Mouse (Mus musculus) liver, embryonic 12.5 days (tissue): Measurements from ENCODE around the gene Pfn5. TPM values are rescaled to one million over a fixed set of nuclear protein-coding genes. Genes with fewer than 3 reads are reported as not detected.
"Not testable (repeated sequence)": the region's sequence is repeated elsewhere in the genome, so short reads cannot be mapped to it uniquely, and the experiment has no call there.

ENCODE experiments used
- ATAC-seq: fragments of 200-750 bp; cut with Nextera tagmentation; 2 replicates; pipeline ENCODE4 v1.8.0; 2017; ENCODE audit warnings: moderate number of reproducible peaks, mild to moderate bottlenecking, moderate library complexity
- H3K27ac ChIP-seq: fragments of 300-500 bp; sonication (generic); 2 replicates; pipeline ENCODE4 v1.5.1; 2016; ENCODE audit warnings: mild to moderate bottlenecking
- H3K27me3 ChIP-seq: fragments of 300-500 bp; sonication (generic); replicated peaks from 2 replicates; pipeline ENCODE4 v1.6.1; 2016; ENCODE audit warnings: mild to moderate bottlenecking, moderate library complexity
- H3K36me3 ChIP-seq: fragments of 300-500 bp; sonication (generic); 2 replicates; pipeline ENCODE4 v1.6.1; 2016; ENCODE audit warnings: mild to moderate bottlenecking, moderate library complexity
- H3K4me1 ChIP-seq: fragments of 300-500 bp; sonication (generic); 2 replicates; pipeline ENCODE4 v1.6.1; 2016
- H3K4me2 ChIP-seq: fragments of 300-500 bp; sonication (generic); 2 replicates; pipeline ENCODE4 v1.6.1; 2016; ENCODE audit warnings: mild to moderate bottlenecking, moderate library complexity
- H3K4me3 ChIP-seq: fragments of 300-500 bp; sonication (generic); 2 replicates; pipeline ENCODE4 v1.5.1; 2016; ENCODE audit warnings: mild to moderate bottlenecking, moderate library complexity
- H3K9ac ChIP-seq: fragments of 300-500 bp; sonication (generic); 2 replicates; pipeline ENCODE4 v1.6.1; 2016; ENCODE audit warnings: mild to moderate bottlenecking, moderate library complexity
- H3K9me3 ChIP-seq: fragments of 300-500 bp; sonication (generic); replicated peaks from 2 replicates; pipeline ENCODE4 v1.6.1; 2016; ENCODE audit warnings: mild to moderate bottlenecking, moderate library complexity
- WGBS: fragments of 180-500 bp; shearing (Covaris S2); methylation state at CpG from one replicate; pipeline ENCODE4 v1.1.7; 2016; ENCODE audit not compliant: insufficient replicate concordance; 5-methylcytosine and 5-hydroxymethylcytosine counted together
- polyA plus RNA-seq: library from polyadenylated mRNA; unstranded; fragments of >200 nt; fragmentation: Nextera tagmentation; extraction: Ambion mirVana; gene quantifications from 2 replicates; pipeline ENCODE4 v1.2.1, GENCODE M21; 2016

Pfn5 gene
- polyA plus RNA-seq = not detected in 2 replicates

- WGBS = 72% methylated on average over 2 of the region's 2 CpGs
- Histone ChIP-seq H3K4me1 (no peaks in the 10 kb centered on the region), H3K27me3 (no peaks in the 10 kb centered on the region), H3K4me2 (no peak within 1 kb of the TSS), H3K36me3 (no peaks in the 10 kb centered on the region), H3K9me3 (no peaks in the 10 kb centered on the region), H3K9ac (no peak within 1 kb of the TSS), H3K27ac (no peak within 1 kb of the TSS), H3K4me3 (no peak within 1 kb of the TSS)
- ATAC-seq = no peak
These were observed at the start of gene Pfn5, which contains the start of gene Asb12 for GRCm38 (mm10) chrX:95557887-95558286. Gene Pfn5 (plus strand): TSS chrX:95558104. Gene Asb12 (minus strand): TSS chrX:95557987.

- Histone ChIP-seq H3K27me3 (no peaks in the 10 kb centered on the region), H3K4me2 (no peak overlapping the region), H3K4me3 (no peak overlapping the region), H3K36me3 (no peaks in the 10 kb centered on the region), H3K9ac (no peak overlapping the region), H3K27ac (no peak overlapping the region), H3K4me1 (no peaks in the 10 kb centered on the region), H3K9me3 (no peaks in the 10 kb centered on the region)
- ATAC-seq = no peak
These were observed 34.0 kb upstream of the Pfn5 start for GRCm38 (mm10) chrX:95523883-95524282.

GRCm38 (mm10) chrX:95525166-95525565 is 32.7 kb upstream of the Pfn5 start:
- Histone ChIP-seq H3K4me1 (no peaks in the 10 kb centered on the region), H3K27me3 (no peaks in the 10 kb centered on the region)
- 31% methylated on average over 2 of the region's 2 CpGs for WGBS

GRCm38 (mm10) chrX:95535493-95535892 is 22.4 kb upstream of the Pfn5 start:
- H3K4me3 ChIP-seq, H3K9ac ChIP-seq, H3K27ac ChIP-seq, H3K27me3 ChIP-seq, H3K4me2 ChIP-seq, H3K4me1 ChIP-seq, H3K36me3 ChIP-seq, H3K9me3 ChIP-seq, ATAC-seq: not testable (repeated sequence)
- WGBS = 64% methylated on average over 2 of the region's 2 CpGs

More at GRCm38 (mm10) chrX:95525166-95525565, 32.7 kb upstream of the Pfn5 start:
- Histone ChIP-seq H3K4me2 (no peak overlapping the region), H3K9ac (no peak overlapping the region), H3K36me3 (no peaks in the 10 kb centered on the region), H3K4me3 (no peak overlapping the region), H3K27ac (no peak overlapping the region), H3K9me3 (no peaks in the 10 kb centered on the region)
- no peak for ATAC-seq

GRCm38 (mm10) chrX:95554321-95554720 is 3.6 kb upstream of the Pfn5 start:
- Histone ChIP-seq H3K4me3 (no peak overlapping the region), H3K27ac (no peak overlapping the region), H3K36me3 (no peaks in the 10 kb centered on the region), H3K9ac (no peak overlapping the region), H3K27me3 (no peaks in the 10 kb centered on the region), H3K4me1 (no peaks in the 10 kb centered on the region), H3K4me2 (no peak overlapping the region), H3K9me3 (no peaks in the 10 kb centered on the region)
- 66% methylated on average over 4 of the region's 4 CpGs for WGBS
- ATAC-seq = no peak

GRCm38 (mm10) chrX:95600609-95601008 is 42.7 kb downstream of the Pfn5 start:
- H3K27me3 ChIP-seq = no peaks in the 10 kb centered on the region
- 51% methylated on average over 5 of the region's 5 CpGs for WGBS
- ATAC-seq = no peak

More at GRCm38 (mm10) chrX:95600609-95601008, 42.7 kb downstream of the Pfn5 start:
- no peaks in the 10 kb centered on the region for H3K9me3 ChIP-seq
- H3K27ac ChIP-seq = no peak overlapping the region
- H3K4me2 ChIP-seq = no peak overlapping the region
- no peak overlapping the region for H3K4me3 ChIP-seq
- H3K36me3 ChIP-seq = no peaks in the 10 kb centered on the region
- H3K4me1 ChIP-seq = no peaks in the 10 kb centered on the region
- no peak overlapping the region for H3K9ac ChIP-seq

Other genes with a start within 250 kb of the Pfn5 start
- gene Amer1, start 113.2 kb upstream of the Pfn5 start, polyA plus RNA-seq = 3.5 and 3.6 TPM in 2 replicates
- 0.11 TPM in 1 of 2 replicates, not detected in the other for gene Asb12, start 117 bp upstream of the Pfn5 start, polyA plus RNA-seq
- 3.5 and 3.8 TPM in 2 replicates for gene Zc4h2, start 100.4 kb downstream of the Pfn5 start, polyA plus RNA-seq
- gene Zc3h12b, start 153.6 kb downstream of the Pfn5 start, polyA plus RNA-seq = 0.46 and 0.48 TPM in 2 replicates